Mouse (Mus musculus) thymus, adult 2 months (tissue): ENCODE data around the gene Atg4d.

ENCODE experiments used
- CTCF ChIP-seq: fragments of 200-500 bp; IDR thresholded peaks from 2 replicates; pipeline ENCODE4 v1.5.1; 2012; ENCODE audit warnings: mild to moderate bottlenecking, control low read depth, low read length, moderate library complexity, borderline replicate concordance; ENCODE audit not compliant: control insufficient read depth, poor library complexity, insufficient read depth; ENCODE audit errors: extremely low read depth
- POLR2A ChIP-seq: fragments of 200-500 bp; IDR thresholded peaks from 2 replicates; pipeline ENCODE4 v1.6.1; 2012; ENCODE audit warnings: mild to moderate bottlenecking, low read length, control low read depth, moderate library complexity; ENCODE audit not compliant: control insufficient read depth, poor library complexity, insufficient read depth; ENCODE audit errors: extremely low read depth

DNA sequence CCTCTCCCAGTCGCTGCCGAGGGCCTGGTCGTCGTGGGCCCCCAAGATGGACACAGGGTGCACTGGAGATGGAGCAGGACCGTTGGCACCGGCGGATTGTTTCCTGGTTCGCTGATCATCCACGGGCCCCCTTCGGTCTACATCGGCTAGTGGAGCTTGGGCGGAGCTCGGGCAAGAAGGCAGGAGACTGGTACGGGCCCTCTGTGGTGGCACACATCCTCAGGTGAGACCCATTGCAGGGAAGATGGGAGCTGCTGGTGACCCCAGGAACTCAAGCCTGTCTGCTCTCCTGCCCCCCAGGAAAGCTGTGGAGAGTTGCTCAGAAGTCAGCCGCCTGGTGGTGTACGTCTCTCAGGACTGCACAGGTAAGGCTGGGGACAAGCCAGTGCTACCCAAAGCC lies 3.2 kb downstream of the Atg4d start:
- TF ChIP-seq CTCF (no peak), POLR2A (no peak)
